Mouse (Mus musculus) layer of hippocampus, adult 11-12 months (tissue): Measurements from ENCODE around the gene Adh6a.
"Not testable (repeated sequence)": the region's sequence is repeated elsewhere in the genome, so short reads cannot be mapped to it uniquely, and the experiment has no call there.

ENCODE experiments used
- DNase-seq: peaks from one replicate; pipeline ENCODE4 v3.0.0; 2022; ENCODE audit warnings: low spot score

Adh6a gene

GRCm38 (mm10) chr3:138325001-138325400 lies 11.9 kb downstream of the Adh6a start:
- no peak for DNase-seq

- no peak for DNase-seq
Observed at GRCm38 (mm10) chr3:138325466-138325865, 12.4 kb downstream of the Adh6a start.

- DNase-seq = no peak
Observed at GRCm38 (mm10) chr3:138333910-138334309, 20.8 kb downstream of the Adh6a start.

GRCm38 (mm10) chr3:138334320-138334719 lies 21.2 kb downstream of the Adh6a start:
- no peak for DNase-seq

GRCm38 (mm10) chr3:138335566-138335965 lies 22.5 kb downstream of the Adh6a start:
- DNase-seq = no peak

- DNase-seq = no peak
Observed at GRCm38 (mm10) chr3:138336104-138336754, 23.1 kb downstream of the Adh6a start.

- no peak for DNase-seq
Observed at GRCm38 (mm10) chr3:138341471-138341870, 28.4 kb downstream of the Adh6a start, which contains the start of gene Adh6b. Gene Adh6b, plus strand, starts transcription at chr3:138341775.

GRCm38 (mm10) chr3:138347041-138347440 lies 34.0 kb downstream of the Adh6a start:
- DNase-seq = no peak

- DNase-seq = no peak
Observed at GRCm38 (mm10) chr3:138352012-138352809, 39.1 kb downstream of the Adh6a start.

GRCm38 (mm10) chr3:138358856-138359255 lies 45.8 kb downstream of the Adh6a start:
- DNase-seq = no peak

GRCm38 (mm10) chr3:138360721-138361120 lies 47.6 kb downstream of the Adh6a start:
- no peak for DNase-seq

GRCm38 (mm10) chr3:138362920-138363319 lies 49.8 kb downstream of the Adh6a start:
- DNase-seq = no peak

- DNase-seq = no peak
Observed at GRCm38 (mm10) chr3:138366181-138366580, 53.1 kb downstream of the Adh6a start.

GRCm38 (mm10) chr3:138369546-138369945 lies 56.5 kb downstream of the Adh6a start:
- DNase-seq = no peak

GRCm38 (mm10) chr3:138370289-138370688 lies 57.2 kb downstream of the Adh6a start:
- DNase-seq = not testable (repeated sequence)

- DNase-seq = no peak
Observed at GRCm38 (mm10) chr3:138373920-138374319, 60.8 kb downstream of the Adh6a start.

GRCm38 (mm10) chr3:138375148-138375547 lies 62.1 kb downstream of the Adh6a start:
- DNase-seq = no peak
